Mouse (Mus musculus) spleen, postnatal 36 days (tissue): Measurements from ENCODE around the gene Acbd4.
A peak's percentile ranks its signal among the peaks of the same experiment; 100 is the strongest.

Source experiments
- DNase-seq, 2 experiments: peaks; one replicate each; pipeline ENCODE4 v3.0.0; 2022; ENCODE audit warnings: low spot score in 2 of 2, mixed read lengths in 1 of 2

Acbd4 gene

DNA sequence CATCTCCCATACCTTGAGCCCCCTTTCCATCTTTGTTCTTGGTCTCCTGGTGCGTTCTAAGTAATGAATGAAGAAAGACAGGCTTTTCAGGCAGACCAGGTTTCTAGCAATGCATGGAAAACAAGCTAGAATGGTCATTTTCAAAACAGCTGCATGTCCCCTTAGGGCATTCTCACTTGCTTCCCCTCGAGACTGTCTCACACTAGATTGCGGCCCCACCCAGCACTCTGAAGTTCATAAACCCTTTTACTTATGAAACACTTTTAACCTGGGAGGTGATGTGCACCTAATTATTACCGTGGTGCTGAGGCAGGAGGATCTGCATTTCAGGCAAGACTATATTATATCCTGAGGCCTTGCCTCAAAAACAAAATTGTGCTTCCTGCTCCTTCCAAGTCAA, 12.3 kb downstream of the Acbd4 start:
- DNase-seq, result no peak

DNA sequence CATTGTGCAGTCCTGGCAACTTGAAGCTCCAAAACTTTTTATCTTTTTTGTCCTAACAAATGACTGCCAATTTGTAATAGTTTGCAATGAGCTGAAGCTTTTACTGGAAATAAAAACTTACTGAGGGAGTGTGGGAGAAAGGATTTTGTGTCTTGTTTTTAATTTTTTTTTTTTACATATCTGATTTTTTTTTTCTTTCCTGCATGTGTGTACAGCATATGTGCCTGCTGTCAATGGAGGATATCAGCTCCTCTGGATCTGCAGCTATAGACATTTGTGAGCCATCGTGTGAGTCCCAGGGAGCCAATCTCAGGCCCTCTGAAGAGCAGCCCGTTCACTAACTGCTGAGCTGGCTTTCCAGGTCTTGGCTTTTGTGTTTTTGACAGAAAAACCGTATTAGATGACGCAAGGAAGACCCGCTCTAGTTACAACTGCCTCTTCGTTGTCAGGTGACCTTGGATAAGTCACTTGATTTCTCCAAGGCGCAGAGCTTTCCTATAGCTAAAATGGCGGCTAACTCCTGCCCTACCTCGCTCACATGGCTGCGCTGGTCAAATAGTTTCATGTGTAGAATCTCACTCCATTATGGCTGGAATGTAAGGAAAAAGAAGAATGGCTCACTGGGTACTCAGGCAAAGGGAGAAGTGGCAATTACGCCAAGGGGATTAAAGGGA, 12.9 kb downstream of the Acbd4 start:
- no peak for DNase-seq

- peak; percentile 83 to 87 for DNase-seq
These were observed 13.9 kb downstream of the Acbd4 start for GRCm38 (mm10) chr11:103115163-103116007.

GRCm38 (mm10) chr11:103116008-103116818, 14.7 kb downstream of the Acbd4 start, which contains the start of gene Hexim1:
Gene Hexim1, plus strand, starts transcription at chr11:103116231.
- peak; percentile 100 for DNase-seq

DNA sequence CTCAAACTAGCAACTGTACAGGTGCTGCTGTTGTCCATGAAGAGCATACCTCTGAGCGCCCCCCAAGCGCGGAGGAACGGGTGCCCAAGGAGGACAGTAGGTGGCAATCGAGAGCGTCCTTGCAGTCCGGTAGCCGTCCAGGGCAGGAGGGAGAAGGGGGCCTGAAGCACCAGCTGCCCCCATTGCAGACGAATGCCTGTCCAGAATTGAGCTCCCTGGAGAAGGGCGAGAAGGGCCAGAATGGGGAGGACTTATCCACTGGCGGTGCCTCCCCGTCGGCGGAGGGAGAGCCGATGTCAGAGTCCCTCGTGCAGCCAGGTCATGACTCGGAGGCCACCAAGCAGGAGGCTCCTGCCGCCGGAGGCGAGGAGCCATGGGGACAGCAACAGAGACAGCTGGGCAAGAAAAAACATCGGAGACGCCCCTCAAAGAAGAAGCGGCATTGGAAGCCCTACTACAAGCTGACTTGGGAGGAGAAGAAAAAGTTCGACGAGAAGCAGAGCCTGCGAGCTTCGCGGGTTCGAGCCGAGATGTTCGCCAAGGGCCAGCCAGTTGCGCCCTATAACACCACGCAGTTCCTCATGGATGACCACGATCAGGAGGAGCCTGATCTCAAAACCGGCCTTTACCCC, 15.6 kb downstream of the Acbd4 start:
- DNase-seq, result peak; percentile 80 to 84

- DNase-seq, result no peak
These were observed 16.1 kb downstream of the Acbd4 start for GRCm38 (mm10) chr11:103117591-103118009.

DNA sequence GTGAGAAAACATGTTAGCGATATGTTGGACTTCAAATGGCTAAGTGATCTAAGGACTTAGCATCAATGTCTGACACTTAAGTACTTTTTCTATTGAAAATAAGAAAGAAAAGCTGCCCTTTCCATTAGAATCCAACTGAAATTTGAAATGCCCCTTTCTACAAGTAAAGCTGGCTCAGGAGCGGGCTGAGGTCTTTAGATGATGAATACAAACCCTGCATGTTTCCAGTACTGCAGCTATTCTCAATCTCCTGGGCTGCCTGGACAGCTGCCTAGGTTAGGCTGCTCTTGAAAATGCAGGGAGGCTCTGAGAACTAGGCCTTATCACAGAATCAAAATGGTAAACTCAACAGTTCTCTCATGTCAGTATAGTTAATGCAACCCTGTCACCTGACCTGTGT, 17.4 kb downstream of the Acbd4 start:
- DNase-seq, result no peak

DNA sequence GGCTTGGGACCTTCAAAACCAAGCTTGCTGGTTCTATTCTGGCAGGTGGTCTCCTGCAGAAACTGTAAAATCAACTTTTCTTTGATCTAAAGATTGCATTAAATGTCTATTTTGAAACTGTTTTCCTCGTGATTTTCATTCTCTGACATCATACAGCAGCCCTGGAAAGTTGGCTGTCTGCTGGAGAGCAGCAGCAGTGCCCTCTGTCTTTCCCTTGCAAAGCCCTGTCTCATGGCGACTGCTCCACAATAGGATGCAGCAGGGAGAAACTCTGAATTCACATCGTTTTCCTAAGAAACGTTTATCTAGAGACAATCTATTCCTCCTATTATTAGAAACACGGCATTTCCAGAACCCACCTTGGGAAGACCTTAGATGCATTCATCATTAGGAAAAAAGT, 18.1 kb downstream of the Acbd4 start:
- DNase-seq, result no peak

GRCm38 (mm10) chr11:103120315-103120714, 18.8 kb downstream of the Acbd4 start:
- no peak for DNase-seq

GRCm38 (mm10) chr11:103131701-103132575, 30.5 kb downstream of the Acbd4 start, which contains the start of gene Hexim2:
Gene Hexim2, plus strand, starts transcription at chr11:103132429.
- peak; percentile 44 to 50 for DNase-seq

DNA sequence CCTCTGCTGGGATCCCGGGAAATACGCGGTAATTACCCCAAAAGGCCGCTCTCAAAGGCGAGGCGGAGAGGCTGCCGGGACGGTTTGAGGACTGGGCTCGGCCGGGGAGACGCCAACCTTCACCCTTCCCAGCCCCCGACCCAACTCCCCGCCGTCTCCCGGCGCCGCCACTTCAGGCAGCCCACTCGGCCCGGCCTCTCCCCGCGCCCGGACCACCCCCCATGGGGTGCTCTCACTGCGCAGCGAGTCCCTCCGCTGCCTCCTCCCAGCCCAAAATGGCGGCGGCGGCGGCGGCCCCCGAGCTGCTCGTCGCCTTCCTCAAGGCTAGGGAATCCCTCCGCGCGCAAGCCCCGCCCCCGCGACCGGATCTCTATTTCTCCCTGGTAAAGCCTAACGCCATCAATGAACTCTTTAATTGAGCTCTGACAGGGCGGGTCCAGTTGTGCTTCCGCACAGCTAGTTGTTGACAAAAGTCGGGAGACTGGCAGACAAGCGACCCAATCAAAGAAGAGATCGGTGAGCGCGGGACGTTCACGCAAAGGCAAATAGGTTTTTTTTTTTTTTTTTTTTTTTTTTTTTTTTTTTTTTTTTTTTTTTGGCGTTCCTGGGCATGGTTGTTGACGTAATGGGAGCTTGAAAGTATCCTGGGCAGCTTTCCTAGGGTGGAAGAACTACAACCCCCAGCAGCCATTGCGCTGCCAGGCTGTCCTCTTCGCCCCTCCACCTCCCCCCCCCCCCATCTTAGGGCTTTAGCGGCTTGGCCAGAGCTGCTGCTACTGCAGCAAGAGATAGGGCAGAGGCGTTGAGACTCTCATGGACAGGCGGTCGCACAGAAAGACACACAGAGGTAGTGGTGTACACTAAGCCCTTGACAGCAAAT, 31.3 kb downstream of the Acbd4 start:
- peak; percentile 99 to 100 for DNase-seq

DNA sequence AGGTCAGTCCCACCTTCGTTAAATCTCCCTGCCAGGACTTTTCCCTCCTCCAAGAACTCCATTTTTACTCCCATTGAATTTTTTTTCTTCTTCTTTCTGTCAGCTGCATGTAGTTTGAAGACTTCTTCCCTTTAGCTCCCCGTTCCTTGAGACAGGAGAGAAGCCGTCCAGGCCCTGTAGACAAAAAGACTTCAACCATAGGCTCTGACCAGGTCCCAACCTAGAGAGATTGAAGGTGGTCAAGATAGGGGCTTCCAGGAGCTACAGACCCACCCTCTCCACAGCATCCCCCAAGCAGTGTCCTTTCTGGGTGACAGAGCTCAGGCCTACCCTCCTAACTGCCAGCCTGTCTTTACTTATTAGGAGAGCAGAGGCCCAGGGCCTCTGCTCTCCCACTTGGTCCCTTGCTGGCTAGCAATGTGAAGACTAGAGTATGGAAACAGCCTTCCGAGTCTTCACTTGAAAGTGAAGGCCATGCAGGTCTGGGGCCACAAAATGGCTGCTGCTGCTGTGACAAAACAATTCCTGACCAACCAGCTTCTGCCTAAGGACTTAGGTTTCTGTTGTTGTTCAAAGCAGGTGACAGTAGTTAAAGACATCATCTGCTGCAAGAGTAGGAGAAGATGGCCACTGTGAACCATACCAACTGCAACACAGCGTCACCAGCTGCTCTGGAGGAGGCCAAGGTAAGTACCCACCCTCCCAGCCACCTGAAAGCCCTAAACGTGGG, 32.1 kb downstream of the Acbd4 start:
- no peak for DNase-seq

DNA sequence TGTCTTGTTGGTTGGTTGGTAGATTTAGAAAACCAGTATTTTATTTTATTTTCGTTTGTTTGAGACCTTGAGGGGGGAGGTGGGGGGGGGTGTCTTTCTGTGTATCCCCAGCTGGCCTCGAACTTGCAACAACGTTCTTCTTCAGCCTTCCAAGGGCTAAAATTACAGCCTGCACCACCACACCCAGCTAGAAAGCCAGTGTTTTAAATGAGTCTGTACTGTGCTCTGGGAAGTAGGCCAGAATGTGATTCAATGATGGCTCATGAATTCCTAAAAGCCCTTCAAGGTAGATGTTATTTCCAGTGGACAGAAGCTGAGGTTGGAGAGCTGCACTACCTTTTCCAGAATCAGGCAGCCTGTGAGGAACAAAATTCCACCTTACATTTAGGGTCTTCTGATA, 32.7 kb downstream of the Acbd4 start:
- DNase-seq, result no peak

DNA sequence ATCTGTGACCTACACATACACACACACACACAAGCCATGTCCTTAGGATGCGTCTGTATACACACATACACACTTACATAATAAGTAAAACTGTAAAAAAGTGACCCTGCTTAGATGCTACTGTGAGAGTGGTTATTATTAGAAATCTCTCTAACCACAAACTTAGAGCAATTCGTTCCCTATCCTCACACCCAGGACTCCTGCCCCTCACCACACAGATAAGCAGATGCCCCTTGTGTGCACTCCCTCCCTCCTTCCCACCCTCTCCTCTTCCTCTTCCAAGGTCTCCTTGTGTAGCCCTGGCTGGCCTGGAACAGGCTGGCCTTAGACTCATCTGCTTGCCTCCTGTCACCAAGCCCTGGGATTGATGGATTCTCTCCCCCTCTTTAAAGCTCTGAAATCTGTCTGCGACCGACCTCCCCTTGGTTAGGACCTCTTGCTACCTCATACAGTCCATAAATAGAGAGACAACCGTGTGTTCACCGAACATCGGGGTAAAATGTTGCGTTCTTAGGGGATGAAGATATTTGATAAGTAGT, 34.6 kb downstream of the Acbd4 start:
- DNase-seq, result no peak

DNA sequence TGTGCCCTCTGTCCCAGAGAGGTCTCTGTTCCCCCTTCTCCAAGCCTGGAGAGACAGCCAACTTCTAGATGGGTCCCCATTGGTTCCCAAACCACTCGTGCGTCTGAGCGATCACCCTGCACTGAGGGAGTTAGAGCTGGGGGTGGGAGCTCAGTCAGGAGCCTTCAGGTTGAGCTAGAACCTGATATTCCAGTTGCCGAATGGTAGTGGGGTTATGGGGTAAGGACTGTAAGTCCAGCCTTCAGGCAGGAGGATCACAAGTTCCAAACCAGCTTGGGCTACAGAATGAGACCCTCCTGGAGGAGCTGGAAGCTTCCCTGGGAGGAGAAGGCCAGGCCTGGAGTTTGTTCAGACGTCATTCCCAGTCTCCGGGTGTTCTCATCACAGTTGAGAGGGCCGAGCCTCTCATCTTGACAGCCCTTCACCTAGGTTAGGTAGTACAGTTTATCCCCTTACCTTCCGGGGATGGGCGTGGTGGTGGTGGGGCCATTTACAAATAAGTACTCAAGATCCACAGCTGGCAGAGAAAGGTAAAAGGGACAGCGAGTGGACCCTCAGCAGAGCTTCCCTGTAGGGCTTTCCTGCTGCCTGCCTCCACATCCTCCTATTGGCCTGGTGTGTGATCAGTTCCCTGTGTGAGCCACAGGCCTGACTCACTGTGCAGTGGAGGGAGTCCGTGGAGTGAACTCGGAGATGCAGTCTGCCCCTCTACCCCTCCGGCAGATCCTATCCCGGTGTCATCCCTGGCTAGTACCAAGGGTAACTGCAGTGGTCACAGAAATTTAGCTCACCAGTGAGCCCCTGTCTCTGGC, 38.7 kb downstream of the Acbd4 start:
- no peak for DNase-seq

GRCm38 (mm10) chr11:103140763-103141100, 39.2 kb downstream of the Acbd4 start:
- no peak for DNase-seq

DNA sequence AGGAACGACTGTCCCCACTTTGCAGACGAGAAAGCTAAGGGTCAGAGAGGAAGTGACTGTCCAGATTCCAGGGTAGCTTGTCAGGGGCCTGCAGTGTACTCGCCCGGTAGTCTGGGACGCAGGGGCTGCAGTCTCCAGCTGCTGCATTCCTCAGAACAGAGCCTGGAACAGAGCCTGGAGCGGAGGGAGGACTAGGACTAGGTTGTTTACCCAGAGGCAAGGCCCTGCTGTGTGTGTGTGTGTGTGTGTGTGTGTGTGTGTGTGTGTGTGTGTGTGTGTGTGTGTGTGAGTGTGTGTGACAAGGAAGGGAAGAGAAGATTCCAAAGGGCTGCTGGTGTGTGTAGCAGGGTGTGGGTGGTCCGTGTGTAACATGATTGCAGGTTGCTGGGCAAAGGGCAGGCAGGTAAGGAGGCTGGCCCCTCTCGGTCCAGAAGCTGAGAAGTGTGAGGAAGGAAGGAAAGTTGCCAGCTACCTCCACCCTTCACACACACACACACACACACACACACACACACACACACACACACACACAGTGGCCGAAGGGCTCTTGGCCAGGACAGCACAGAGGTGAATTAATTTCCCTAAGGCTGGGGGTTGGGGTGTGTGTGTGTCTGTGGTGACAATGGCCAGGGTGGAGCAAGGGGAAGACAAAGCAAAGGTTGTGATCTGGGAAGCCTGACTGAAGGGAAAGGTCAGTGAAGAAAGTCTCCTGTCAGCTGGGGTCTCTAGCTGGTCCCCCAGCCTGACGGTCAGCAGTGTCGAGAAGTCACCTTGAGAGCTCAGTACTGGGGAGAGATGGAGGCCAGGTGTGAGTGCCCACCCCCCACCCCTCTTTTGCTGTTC, 39.8 kb downstream of the Acbd4 start:
- DNase-seq, result no peak
